Mouse (Mus musculus): Measurements from ENCODE around the gene Hoxa13.

Hoxa13 gene

DNA sequence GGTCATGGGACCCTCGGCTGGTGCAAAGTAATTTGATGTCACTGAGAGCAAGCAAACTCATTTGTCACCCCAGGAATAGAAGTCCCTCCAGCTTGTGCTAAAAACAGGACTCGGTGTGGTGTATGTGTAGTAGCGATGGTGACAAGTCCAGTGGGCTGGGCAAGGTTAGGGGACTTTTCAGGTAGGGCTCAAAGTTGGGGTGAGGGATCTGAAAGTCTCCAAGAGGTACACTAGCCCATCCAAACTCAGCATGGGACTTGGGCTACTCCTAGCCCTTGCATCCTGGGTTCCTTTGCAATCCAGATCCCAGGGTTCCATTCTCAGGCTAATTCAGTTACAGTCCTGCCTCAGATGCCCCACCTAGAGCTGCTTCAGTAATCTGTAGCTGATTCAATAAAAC lies 8.1 kb upstream of the Hoxa13 start:
- DNase-seq (ENCODE audit: low read depth): no peak

DNA sequence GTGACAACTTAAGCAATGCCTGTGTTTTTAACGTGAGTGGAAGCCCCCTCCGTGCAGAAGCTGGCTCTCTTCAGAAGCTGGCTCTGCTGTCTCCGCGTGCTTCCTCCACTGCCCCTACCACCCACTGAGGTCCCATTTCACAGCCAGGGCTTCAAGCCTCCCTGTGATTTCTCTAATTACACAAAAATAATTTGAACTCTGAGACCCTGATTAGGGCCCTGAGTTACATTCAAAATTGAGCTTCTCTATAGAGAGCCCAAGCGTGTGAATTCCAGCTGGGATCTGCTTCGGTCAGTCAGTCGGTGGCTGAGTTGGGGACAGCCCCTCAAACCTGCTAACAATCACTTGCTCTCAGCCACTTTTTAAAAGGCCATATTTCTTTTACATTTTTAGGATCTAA lies 7.7 kb upstream of the Hoxa13 start:
- DNase-seq (ENCODE audit: low read depth): no peak

DNA sequence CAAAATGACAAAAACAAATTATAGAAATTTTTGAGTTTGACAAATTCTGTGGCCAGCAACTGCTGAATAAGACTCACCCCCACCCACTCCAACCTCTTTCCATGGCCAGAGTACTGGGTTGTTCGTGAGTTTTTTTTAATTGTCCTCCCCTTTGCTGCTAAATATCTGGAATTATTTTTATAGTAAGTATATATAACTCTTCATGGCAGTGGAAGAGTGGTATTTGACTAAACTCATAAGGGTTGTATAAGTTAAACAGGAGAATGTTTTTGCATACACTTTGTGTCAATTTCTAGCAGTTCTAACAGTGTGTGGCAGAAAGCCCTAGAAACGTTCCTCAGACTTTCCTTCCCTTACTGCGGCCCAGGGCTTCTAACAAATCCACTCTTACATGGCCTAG lies 7.0 kb upstream of the Hoxa13 start:
- DNase-seq (ENCODE audit: low read depth): no peak

DNA sequence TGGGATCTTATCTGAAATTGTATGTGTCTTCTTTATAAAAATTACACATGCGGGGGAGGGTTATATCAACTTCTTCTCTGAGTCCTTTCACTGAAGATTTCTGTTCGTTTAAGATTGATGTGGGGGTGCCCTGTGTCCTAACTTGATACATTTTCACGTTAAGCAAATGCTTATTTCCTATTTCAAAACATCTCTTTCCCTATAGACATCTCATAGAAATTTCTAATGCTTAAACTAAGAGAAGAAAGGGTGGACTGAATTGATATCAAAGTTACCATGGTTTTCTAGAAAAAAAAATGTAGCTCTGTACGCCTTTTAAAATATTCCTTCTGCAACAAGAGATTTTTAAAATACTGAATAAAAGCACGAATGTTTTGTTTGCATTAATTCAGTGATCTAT lies 6.5 kb upstream of the Hoxa13 start:
- no peak for DNase-seq (ENCODE audit: low read depth)

DNA sequence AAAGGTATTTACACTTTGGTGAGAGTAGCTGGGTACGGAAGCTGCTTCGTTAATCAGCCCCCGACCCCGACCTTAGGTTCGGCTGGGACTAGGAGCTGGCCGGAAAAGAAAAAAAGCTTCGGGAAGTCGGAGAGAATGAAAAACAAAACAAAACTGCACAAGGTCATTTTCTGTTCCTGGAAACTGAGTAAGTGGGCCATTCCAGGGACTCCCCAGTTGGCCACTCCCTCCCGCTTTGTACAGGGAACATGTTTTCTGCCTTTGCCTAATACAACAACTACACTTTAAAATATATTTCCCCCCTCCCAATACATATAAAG lies 5.9 kb upstream of the Hoxa13 start:
- DNase-seq (ENCODE audit: low read depth): no peak

DNA sequence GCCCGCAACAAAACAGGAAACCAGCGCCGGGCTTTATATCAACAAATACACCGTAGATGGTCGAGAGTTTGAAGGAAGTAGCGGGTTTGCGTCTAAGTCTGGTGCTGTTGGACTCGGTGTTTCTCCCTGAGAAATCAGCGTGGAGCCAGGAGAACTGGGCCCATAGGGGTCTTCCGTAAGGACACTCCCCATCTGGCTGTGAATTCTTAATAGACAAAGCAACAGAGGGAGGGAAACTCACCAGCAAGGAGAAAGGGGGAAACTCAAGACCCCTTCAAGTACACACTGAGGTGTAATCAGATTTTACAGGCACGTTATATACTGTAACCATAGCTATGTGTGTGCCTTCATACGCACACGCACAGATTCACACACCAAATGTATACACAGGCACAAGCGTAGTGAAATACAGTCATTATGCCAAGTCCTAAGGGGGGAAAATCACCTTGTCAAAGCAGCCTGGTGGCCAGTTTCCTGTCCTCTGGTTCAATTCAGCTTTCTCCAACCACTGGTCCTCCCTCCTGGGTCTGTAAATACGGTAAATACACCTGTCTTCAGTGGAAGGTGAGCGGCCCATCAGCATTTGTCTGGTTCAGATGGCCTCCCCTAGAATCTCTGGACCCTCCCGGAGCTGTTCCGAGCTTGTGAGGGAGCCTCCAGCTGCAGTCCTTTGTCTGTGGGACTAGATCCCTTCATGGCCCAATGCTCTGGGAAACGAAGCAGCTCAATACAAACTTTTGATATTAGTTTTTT lies 5.4 kb upstream of the Hoxa13 start:
- no peak for DNase-seq (ENCODE audit: low read depth)

DNA sequence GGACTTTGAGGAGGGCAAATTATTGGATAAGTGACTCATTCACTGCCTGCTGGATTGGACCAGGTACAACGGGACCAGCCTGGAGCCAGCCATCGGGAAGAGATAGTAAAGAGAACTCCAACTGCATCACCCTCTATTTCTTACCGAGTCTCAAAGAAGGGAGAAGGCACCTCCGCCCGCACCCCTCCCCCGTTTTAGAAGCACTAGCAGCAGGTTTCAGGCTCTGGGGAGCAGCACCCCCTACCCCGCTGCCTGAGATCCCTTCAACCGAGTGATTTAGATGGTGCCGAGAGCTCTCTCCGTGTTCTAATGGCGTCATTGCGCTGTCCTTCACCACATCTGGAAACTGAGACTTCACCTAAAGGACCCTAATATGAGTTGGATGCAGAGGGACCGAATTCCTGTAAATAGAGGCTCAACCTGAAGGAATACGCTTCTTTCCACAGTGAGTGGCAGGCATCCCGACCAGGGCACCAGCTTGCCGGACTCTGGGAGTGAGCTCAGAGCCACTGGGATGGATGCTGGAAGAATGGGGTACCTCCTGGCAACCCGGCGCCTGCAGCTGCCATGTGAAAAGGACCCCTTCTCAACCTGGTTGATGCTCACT lies 4.7 kb upstream of the Hoxa13 start:
- no peak for DNase-seq (ENCODE audit: low read depth)

DNA sequence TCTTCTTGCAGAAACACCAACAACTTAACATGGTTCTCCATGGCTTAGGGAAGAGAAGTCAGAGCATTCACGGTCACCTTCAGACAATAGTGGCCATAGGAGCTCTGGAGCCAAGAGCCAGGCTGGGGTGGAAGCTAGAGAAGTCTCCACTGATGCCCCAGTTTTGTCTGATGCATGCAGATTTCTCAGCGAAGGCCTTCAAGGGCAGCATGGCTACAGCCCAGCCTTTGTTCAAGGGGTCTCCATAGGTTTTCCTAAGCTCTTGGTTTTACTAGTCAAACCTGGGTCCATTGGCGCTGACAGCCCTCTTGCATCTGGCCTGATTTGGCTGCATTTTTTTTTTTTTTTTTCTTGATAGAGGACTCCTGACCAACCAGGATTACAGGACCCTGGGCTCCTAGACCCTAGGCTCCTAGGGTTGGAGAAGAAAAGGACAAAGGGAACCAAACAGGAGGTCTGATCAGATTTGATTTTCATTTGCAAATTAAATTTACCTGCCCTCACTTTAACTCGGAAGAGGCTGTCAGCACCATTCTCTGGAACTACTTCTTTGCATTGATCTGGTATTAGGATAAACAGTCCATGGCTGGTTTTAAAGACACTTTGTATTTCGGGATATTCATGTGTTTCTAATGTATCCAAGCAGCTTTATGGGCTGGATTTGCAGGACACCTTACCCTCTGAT lies 3.6 kb upstream of the Hoxa13 start:
- DNase-seq (ENCODE audit: low read depth): no peak

DNA sequence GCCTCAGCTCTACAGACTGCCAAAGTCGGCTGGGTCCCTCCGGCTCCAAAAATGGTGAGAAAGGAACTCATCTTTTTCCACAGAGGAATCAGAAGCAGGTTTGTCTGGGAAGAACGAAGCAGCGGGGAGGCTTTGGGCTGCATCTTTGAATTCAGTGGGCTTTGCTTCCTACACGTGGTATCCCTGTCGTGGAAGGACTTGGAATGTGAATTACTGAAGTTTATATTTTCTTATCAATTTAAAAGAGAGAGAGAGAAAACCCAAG lies 2.6 kb upstream of the Hoxa13 start:
- DNase-seq (ENCODE audit: low read depth): no peak

DNA sequence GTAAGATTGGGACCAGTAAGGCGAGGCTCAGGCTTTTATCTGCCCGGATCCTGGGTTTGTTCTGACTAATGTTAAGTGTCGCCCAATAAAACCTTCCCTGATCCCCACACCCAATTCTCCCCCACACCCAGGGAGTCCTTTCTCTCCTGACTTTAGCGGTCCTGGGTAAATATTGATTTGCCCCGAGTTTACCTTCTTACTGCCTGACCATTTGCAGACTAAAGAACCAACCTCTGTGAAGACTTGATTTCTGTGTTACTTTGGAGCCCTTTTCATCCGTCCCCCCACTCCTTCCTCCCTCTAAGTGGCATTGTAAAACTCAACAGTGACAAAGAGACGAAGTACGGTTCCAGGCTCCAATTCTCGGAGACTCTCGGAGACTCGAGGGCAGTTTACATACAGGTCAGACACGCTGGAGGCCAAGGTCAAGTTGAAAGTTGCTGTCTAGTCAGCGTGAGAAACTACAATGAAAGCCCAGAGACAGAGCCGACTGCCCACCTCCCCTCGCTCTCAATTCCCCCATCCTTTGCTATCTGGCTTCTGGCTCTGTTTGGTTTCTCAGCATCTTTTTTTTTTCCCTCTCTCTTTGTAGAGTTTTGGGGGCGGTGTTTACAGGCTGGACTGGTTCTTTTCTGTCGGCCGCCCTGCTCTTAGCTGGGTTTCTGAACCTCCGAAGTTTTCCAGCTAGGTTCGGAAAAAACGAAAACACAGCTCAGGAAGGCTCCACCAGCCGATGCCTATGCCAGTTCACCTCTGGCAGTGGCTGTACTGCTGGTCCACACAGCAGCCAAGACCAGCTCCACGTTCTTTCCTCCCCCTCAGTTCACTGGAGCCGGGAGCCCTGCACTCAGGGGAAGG lies 2.0 kb upstream of the Hoxa13 start:
- DNase-seq (ENCODE audit: low read depth): no peak

DNA sequence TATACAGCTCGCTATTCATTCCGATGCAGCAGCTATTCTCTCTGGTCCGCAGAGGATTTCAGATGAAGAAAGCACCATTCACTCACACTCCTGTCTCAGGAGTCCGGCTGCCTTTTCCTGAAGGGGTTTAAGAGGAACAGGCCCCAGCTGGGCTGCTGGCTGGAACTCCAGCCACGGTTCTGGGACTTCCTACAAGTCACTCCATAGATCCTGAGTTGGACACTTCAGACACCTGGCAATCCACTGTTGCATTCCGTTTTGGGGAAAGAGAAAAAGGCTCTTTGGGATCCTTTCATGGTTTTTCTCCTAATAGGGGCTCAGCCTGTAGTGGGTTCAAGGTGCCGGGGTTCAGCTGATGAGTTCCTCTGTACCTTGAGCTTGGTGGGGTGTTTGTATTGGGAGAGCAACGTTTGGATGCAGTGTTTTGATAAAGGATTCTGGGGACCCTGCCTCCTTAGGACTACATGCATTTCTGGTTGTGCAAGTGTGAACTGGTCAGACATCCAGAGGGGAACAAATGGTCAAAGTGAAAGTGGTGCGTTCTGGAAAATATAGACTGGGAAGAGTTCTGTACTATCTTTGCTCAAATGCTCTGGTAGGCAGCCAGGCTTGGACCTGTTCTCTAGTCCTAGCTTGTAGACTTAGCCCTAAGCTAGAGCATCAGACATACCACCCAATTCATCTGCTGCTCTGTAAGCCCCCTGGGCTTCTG lies 1.2 kb upstream of the Hoxa13 start:
- DNase-seq (ENCODE audit: low read depth): no peak

DNA sequence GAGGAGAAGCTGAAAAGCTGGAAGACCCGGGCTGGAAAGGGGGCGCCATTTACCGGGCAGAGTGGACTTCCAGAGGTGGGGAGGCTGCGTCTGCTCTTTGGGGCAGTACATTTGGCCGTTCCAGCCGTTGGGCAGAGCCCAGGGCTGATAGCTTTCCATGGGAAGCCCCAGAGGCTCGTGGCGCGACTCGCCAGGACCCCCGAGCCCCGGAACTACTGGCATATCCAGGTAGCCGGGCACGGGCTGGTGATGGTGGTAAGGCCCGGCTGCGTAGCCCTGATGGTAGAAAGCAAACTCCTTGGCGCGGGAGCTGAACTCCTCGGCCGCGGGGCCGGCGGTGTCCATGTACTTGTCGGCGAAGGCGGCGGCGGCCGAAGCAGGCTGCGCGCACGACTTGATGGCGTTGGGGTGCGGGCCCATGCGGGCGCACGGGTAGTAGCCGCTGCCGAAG lies 844 bp downstream of the Hoxa13 start:
- DNase-seq (ENCODE audit: low read depth): no peak

DNA sequence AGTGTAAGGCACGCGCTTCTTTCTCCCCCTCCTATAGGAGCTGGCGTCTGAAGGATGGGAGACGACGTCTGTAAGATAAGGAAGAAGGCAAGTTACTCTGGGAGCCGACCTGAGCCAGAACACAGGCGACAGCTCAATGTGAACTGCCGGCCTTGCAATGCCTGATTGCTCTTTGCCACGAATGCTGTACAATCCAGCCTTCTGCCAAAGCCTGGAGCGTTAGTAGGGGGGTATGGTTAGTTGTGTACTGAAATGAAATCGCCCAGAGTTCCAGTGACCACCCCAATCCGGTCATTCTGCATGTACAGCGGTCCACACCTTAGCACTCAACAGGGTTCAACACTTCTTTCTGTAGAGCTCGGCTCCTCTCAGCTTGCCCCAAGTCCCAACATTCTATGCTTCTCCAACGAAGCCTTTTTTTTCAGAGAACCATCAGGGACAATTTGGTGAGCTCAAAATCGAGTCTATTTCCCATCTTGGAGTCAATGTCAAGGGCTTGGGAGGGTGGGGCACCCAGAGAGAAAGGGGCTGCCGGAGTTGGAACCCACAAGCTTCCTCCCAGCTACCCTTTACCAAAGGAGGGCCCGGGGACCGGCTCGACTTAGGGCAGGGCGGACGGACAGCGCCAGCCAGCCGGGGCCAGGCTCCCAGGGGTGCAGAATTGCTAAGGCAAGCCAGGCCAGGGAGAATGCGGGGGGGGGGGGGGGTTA lies 1.4 kb downstream of the Hoxa13 start:
- DNase-seq (ENCODE audit: low read depth): no peak

DNA sequence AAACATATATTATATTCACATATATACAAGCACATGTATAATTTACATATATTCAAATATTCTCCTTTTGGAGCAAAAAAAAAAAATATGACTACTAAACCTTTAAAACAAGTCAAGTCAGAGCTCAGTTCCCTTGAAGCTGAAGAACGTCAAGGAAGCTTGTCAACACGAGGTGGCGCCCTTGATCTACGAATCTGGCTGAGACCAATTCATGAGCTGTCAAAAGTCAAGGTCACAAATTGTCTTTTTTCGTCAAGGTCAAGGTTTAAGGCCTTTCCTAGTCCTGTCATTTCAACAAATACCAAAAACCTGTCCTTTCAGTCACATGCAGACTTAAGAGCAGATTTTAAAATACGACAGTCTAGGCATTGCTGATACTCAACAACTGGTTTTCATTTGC lies 3.7 kb downstream of the Hoxa13 start:
- peak; percentile 53 for DNase-seq (ENCODE audit: low read depth)

DNA sequence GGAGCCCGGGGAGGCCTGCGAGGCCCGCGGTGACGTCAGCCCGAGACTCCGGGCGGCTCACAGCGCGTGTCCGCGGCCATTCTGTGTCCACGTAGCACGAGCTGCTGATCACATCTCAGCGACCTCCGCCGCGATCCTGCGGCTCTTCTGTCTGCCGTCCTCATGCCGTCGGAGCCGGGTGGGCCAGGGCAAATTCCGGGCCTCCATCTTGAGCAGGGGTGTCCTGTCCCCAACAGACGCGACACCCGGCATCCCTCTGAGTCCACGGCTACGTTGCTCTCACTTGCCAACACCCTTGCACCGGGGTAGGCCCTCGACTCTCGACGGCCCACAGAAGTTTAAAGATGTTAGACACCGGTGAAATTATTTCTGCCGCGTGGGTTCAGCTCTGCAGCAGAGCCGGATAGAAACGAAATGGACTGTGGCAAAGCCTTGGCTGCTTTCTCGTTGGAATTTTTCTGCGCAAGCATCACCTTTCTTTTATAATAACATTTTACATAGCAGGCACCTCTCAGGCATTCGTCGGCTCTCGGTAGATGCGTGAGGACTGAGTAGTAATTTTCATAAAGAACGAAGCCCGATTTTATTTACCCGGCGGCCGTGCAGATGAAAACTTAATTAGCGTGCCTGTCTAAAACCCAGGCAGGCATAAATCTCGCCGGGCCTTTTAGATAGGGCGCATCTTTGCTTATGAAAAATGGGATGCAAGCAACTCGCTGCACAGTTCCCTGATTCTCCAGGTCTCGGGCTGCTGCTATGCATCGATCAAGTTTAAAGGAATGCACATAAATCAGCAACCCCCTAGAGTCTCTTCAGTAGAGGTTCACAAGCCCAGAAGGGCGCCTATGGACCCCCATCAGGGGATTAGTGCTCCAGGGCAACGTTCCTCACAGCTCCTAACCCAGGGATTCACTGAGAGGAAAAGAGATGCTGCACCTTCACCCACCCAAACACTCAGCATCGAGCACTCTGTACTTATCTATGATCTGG lies 6.9 kb downstream of the Hoxa13 start:
- DNase-seq (ENCODE audit: low read depth): no peak

DNA sequence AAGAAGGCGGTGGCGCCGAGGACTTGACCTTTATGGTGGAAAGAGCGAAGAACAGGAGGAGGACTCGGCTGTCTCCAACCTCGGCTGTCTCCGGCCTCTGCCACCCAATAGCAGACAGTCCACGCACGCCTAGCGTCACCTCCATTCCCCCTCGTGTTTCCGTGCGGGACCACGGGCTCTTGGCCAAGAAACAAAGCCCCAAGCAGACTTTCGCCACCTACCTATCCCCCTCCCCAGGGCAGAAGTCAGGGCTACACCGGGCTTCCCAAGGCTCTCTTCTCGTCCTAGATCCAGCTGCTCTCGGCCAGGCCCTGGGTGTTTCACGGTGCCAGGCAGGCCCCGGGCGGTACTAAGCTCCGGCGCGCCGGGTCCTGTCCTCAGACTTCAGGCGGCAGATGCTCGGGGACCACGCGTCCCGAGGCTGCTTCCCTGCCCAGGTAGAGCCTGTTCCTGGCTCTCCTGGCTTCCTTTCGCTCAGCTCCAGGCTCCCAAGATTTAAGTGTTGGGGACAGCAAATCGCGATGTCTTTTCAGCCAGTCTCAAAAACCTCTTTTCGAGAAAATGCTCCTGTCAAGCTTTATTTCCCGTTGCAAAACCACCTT lies 7.8 kb downstream of the Hoxa13 start:
- DNase-seq (ENCODE audit: low read depth): no peak

DNA sequence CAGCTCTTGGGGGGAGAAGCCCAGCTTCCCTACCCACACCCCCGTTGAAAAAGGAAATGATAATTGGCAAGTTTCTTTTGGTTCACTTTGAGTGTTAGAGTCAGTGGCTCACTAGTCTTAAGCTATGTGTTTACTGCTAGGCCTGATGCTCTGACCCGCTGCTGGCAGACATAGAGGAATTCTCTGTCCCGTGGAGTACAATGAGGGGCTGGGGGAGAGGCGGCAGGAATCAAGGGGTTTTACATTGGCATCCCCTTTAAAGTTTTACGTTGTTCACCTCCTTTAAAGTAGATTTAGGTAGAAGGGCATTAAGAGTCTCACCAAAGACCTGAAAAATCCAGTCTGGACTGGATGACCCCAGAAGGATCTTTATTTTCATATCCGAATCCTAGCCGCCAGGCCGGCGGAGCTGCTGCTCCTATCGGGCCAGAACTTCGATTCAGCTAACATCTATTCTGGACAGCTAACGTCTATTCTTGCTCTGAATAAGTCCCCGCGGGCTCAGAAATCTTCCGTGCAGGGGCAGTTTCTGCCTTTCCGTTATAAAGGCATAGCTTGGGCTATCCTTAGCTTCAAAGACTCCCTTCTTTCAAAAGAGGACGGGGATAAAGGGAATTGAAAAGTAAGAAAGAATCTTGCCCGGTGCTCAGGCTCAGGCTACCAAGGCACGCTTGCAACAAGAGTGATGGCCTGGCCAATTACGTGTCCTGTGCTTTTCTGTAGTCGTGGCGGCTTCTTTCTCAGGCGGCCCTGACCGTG lies 8.5 kb downstream of the Hoxa13 start:
- DNase-seq (ENCODE audit: low read depth): no peak

DNA sequence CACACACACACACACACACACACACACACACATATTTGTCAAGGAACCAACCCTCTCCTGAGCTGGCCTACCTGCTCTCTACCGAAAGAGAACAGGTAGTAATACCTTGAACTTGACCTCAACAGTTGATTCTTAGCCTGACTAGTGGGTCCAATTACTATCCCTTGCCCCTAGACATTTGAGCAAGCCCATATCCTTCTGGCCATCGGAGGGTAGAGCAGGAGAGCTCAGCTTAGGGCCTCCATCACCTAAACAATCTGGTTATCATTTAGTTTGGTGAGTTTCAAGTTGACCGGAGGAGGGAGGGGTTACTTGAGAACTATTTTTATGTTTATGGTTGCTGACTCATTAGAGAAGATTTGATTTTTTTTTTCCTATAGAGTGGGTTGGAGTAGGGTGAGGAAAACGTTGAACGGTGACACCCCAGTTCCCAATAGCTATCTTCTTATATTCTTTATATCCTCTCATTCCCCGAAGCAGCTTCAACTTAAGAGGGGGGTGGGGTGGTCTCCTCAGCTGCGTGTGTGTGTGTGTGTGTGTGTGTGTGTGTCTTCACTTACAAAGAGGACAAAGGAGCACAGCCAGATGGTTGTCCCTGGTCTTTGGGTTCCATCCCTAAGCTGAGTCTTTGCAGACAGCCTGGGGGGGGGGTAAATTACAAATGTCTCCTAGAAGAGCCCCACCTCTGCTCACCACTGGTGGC lies 9.4 kb downstream of the Hoxa13 start:
- no peak for DNase-seq (ENCODE audit: low read depth)

DNA sequence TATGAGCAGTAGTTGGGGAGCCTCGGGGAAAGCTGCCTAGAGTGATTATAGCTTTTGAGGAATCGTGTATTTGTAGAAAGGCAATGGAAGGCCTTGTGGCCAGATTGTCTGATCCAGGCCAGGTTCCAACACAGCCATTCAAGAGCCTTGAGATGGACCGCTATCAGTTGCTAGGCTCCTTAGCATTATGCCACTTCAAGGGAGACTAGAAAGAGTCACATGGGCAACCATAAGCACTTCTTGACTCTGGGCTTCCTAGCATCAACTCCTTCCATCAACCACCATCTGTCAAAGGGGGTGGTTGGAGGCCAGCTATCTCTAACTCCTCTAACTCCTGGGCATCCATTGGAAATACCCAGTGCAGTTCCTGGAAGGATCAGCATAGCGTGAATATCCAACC lies 10.9 kb downstream of the Hoxa13 start:
- no peak for DNase-seq (ENCODE audit: low read depth)

Measured in fibroblast of lung, adult 2 months (primary cell).